Mouse (Mus musculus) layer of hippocampus, adult 2 months (tissue): ENCODE measurements around the gene Grin2d. TPM values are rescaled to one million over a fixed set of nuclear protein-coding genes. Genes with fewer than 3 reads are reported as not detected.

Experiments used
- DNase-seq, 2 experiments: peaks; one replicate each; pipeline ENCODE4 v3.0.0; 2022; ENCODE audit warnings: low spot score in 2 of 2
- H3K27ac ChIP-seq: fragments of 200-600 bp; 2 replicates; pipeline ENCODE4 v1.8.1; 2022
- H3K4me3 ChIP-seq: fragments of 200-600 bp; 2 replicates; pipeline ENCODE4 v1.8.1; 2022; ENCODE audit warnings: mild to moderate bottlenecking
- CTCF ChIP-seq: fragments of 200-600 bp; conservative IDR thresholded peaks from 2 replicates; pipeline ENCODE4 v1.8.1; 2022; ENCODE audit warnings: antibody characterized with exemption, mild to moderate bottlenecking, moderate library complexity
- total RNA-seq, 2 experiments: library from RNA; stranded (reverse); gene quantifications; 2 replicates each; pipeline ENCODE4 v1.2.3; 2021

Gene Grin2d
- total RNA-seq, 2 experiments from 2014 or later, result 10.0 to 11.6 TPM

DNA sequence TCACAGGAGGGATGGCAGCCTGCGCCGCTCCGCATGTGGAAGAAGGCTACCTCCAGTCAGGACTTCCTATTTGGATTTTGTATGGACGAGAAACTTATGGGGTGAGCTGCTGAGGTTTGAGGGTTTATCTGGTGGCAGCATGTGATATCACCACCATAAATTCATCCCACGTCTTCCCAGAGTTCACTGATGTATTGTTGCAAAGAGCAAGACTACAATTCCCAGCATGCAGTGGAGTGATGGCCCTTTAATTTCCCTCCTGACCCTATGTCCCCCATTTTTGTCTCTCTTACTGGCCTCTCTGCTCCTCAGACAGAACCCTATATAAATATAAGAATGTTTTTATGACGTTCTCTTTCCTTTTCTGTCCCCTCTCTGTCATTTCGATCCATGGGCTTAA is 15.4 kb downstream of the Grin2d start:
- no peak for TF ChIP-seq CTCF
- DNase-seq, result no peak

DNA sequence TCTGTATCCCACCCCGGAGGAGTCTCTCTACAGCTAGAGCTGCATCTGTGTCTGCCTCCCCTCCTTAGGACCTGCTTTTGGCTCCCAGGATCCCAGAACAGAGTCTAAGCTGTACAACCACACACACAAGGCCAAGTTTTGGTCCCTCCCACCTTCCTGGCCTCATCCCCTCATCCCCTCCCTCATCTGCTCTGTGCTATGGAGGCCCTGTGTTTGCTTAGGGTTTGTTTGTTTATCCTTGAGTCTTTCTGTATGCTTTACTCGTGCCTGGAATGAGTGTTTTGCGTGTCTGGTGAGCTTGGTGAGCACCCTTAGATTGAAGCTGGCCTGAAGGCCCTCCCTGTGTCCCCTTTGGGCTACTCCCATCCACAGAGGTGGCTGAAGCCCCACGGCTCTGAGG is 19.2 kb downstream of the Grin2d start:
- H3K4me3 ChIP-seq, result no peak overlapping the region
- DNase-seq, result no peak
- no peak overlapping the region for H3K27ac ChIP-seq
- no peak for TF ChIP-seq CTCF

More for the DNA sequence above, 15.4 kb downstream of the Grin2d start:
- Histone ChIP-seq H3K27ac (no peak overlapping the region), H3K4me3 (no peak overlapping the region)

DNA sequence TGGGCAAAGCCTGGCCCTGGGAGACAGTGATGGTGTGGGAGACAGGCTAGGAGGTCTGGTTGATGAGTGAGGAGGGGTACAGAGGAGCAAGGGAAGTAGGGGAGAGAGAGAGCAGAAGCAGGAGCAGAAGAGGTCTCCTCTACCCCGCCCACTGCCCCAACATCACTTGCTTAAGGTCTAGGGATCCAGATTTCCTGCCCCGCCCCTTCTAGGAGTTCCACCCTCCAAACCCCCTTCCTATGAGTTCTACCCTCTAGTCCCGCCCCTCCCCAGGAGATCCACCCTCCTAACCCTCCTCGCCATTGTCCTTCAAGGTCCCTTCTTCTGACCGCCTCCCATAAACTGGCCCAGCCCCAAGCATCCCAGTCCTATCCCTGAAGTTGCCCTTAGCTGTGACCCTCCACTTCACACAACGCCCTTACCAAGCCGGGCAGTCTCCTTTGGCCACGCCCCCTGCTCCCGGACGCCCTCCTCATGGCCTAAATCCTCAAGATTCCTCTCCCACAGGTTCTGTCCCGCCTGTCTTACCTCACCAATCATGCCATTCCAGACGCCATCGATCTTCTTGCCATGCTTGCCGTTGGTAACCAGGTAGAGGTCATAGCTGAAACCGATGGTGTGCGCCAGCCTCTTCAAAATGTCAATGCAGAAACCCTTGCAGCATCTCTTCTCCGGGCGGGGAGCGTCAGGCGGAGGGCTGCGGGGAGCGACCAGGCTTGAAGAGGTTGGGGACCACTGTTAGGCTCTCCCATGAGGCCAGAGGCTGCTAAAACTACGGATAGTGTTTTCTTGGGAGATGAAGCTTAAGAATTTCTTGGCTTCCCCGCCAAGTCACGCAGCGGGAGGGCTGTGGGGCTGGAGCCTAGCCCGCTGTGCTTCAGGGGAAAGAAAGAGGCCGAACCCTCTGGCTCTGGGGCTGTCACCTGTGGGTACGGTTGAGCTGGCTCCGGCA is 21.0 kb downstream of the Grin2d start:
- Histone ChIP-seq H3K4me3 (peak overlapping the region; percentile 46), H3K27ac (no peak overlapping the region)
- no peak for TF ChIP-seq CTCF
- no peak for DNase-seq

DNA sequence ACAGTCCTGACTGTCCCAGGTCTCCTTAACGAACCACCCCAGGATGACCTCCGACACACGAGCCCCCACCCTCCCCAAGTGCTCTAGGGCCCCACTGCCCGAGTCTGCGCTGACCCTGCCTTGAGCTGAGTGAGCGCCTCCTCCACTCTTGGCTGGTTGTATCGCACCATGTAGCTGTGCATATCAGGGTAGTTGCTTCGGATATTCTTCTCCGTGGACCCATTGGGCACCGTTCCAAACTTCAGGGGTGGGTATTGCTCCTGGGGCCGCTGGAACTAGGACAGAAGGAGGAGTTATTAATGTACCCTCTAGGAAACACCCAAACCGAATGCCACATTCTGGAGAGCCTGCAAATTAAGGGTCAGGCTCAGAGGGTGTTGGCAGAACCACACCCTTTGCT is 25.1 kb downstream of the Grin2d start:
- TF ChIP-seq CTCF, result no peak
- Histone ChIP-seq H3K27ac (no peak overlapping the region), H3K4me3 (no peak overlapping the region)
- no peak for DNase-seq

DNA sequence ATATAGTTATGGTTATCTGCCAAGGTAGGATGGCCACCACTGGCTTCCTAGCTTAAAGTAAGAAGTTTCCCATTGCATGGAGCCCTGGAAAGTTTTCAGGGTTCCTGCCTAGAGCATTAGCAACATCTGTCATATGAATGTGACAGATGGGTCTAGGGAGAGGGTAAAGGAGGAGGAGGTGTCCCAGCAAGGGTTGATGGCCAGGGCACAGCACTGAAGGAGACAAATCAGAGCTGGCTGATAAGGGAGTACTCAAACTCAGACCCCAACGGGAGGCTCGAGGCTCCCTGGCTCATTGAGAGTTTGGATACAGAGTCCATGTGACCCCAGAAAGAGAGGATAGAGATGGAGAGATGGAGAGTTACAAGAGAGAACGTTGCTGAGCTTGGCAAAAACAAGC is 27.5 kb downstream of the Grin2d start:
- no peak for DNase-seq
- no peak for TF ChIP-seq CTCF

DNA sequence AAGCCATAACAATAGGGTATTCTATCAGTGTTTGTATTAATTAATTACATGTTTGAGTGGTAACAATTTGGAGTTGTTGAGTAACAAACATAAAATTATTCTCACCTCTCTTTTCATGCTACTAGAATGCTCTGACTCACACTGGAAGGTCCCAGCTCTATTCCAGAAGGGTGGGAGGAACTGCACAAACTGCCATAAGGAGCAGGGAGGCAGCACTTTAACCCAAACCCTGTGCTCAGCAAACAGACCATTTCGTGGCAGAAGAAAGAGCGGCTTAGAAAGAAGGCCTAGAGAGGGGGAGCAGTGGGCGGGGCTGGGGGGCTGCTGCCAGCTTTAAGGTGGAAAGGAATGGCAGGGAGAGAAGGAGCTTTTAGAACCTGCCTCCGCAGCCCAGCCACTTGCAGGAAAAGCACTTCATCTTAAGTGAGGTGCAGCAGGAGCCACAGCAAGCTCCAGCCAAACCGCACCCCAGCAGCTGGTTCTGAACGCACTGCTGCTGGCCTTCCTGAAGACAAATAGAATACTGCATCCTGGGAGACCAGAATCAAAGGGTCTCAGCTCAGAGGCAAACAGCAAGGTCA is 29.6 kb downstream of the Grin2d start:
- TF ChIP-seq CTCF, result no peak
- no peak overlapping the region for H3K27ac ChIP-seq
- no peak overlapping the region for H3K4me3 ChIP-seq
- no peak for DNase-seq

More for the DNA sequence above, 27.5 kb downstream of the Grin2d start:
- Histone ChIP-seq H3K27ac (no peak overlapping the region), H3K4me3 (no peak overlapping the region)

DNA sequence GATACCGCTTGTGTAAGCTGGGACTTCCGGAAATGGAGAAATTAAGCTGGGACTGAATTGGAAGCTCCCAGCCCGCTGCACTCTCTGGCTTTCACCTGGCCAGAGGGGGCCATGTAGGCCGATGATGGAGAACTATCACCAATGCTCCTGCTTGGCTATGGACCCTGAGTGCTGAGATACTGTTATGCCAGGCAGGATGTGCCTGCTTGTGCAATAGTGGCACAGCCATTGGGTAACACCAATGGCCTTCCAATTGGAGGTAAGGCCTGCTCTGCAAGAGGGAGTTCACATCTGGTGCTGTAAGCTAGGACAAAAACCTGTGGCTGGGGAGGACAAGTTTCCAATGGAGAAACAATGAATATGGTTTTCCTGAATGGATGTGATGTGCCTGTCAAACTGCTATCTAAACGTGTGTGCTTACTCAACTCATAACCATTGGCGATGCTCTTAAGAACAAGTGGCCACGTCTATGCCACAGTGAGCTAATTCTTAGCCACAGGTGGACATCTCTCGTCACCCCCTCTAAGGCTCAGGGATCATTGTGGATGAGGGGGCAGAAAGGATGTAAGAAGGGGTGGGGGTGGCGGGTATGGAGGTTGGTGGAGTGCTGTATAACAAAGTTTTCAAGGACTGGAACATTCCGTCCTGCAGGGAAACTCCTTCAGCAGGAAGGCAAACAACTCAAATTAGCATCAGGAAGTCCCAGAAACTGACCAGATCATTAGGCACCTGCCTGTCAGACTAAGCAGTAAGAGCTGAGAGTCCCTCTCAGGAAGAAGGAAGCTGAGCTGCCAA is 35.0 kb downstream of the Grin2d start:
- TF ChIP-seq CTCF, result no peak
- no peak overlapping the region for H3K27ac ChIP-seq
- no peak for DNase-seq
- H3K4me3 ChIP-seq, result no peak overlapping the region

DNA sequence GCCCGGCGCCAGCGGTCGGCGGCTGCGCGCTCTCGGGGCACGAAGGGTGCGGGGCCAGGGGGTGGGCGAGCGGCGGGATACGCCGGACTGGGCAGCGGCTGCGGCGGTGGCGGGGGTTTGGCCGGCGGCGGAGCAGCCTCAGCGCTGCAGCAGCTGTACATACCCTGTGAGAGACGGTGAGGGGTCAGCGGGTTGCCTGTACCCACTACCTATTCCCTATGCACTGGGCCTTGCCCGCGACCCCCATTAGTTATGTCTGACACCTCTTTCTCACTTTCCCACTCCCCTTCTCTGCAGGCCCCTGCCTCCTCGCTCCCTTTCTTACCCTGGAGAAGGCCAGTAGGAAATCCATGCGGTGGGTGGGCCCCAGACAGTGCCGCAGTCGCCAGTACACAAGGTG is 44.3 kb downstream of the Grin2d start:
- H3K4me3 ChIP-seq, result peak overlapping the region; percentile 51
- no peak for TF ChIP-seq CTCF
- DNase-seq, result no peak
- peak overlapping the region; percentile 59; the same call in 1 of the 2 replicates for H3K27ac ChIP-seq

DNA sequence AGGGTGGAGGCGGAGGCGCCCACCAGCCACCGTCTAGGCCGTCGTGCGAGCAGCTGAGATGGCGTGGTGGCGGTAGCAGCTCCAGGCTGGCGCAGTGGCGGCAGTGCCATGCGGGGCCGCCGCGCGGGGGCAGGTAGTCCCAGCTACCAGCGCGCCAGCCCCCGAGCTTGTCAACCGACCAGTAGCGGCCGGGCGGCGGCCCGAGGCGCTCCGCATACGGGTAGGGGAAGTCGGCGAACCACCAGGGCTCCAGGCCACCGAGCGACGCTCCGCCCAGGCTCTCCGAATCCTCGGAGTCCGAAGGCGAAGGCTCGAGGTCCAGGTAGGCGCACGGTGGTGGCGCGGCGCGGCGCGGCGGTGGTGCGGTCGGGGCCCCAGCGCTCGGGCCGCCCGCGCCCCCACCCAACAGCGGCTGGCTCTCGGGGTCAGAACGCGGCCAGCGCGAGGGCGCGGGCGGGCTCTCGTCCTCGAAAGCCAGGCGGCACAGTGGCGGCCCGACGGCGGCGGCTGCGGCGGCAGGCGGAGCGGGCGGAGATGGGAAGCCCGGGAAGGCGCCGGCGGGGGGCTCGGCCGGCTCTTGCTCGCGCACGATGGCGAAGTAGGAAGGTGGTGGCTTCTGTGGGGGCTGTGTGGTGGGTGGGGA is 44.9 kb downstream of the Grin2d start:
- no peak for TF ChIP-seq CTCF
- Histone ChIP-seq H3K27ac (peak overlapping the region; percentile 59; the same call in 1 of the 2 replicates), H3K4me3 (peak overlapping the region; percentile 51)
- DNase-seq, result no peak

DNA sequence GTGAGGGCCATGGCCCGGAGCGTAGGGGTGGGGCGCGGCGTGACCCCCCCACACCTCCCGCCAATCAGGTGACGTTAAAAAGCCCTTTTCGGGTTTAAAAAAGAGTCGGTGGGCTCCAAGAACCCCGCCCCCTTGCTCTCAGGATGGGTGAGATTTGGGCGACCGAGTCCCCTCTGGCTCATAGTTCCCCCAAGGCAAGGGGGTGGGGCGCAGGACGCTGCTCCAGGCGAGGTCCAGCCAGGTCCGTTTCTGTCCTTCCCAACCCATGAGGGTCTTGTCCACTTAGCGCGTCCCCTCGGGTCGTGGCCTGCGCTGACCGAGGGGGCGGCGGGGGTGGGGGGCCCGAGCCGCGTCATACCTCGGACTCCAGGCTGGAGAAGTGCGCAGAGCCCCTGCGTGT is 45.8 kb downstream of the Grin2d start:
- peak overlapping the region; percentile 31 for H3K4me3 ChIP-seq
- H3K27ac ChIP-seq, result no peak overlapping the region; the same call in 1 of the 2 replicates
- TF ChIP-seq CTCF, result no peak
- no peak for DNase-seq

DNA sequence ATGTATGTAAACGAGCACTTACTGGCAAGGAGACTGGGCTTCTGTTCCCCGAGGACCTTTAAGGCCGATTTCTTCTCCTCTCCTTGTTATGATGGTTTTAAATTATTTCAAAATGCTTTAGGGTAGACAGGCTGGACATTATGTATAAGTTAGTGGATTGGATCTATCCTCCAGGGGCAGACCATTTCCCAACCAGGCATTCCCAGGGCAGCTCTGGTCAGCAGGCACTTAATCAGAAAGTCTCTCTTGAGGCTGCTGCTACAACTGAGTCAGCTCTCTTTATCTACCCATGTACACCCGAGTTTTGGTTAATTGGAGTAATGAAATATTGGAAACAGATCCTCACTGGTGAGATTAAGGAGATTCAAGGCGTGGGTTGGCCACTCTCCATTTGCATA is 47.1 kb downstream of the Grin2d start:
- peak overlapping the region; percentile 89 for H3K4me3 ChIP-seq
- H3K27ac ChIP-seq, result peak overlapping the region; percentile 99
- no peak for TF ChIP-seq CTCF
- no peak for DNase-seq

DNA sequence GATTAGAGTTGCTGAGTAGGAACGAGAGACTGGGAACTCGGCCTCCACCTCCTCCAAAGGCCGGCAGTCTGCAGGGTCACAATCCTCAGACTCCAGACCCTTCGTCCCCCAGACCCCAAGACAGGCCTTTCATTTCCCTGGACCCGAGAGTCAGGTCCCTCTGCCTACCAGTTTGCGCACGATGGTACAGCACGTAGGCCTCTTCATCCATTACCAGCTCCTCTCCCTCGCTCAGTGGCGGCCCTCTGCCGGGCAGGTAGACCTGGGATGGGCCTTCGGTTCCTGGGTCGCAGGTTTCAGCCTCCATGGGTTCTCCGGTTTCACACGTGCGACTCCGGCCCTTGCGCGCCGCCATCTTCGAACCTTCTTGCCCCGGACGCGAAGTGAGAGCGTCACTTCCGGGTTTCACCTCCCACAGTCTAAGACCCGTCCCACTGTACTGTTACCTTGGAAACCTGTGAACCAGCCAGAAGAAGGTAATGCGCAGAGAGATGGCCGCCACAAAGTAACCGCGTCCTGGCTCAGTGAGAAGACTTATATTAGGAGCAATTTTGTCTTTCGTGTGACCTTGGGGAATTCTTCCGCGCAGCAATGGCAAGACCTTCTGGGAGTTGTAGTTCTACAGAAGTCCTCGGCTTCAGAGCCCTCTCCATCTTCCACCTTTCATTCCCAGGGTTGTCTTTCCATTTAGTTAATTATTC is 47.6 kb downstream of the Grin2d start, which contains the start of gene Grwd1:
Grwd1 (minus strand) TSS at position 518 of the 701 bp plus-strand sequence.
- Histone ChIP-seq H3K27ac (peak within 1 kb of the TSS; percentile 99), H3K4me3 (peak within 1 kb of the TSS; percentile 89)
- DNase-seq, result peak; percentile 84 to 89
- no peak for TF ChIP-seq CTCF
